21 mouse cellular contexts compared by ENCODE assay signal in genomic region chr6:58660951-58661575, GRCm38 (mm10).
"Had no signal": no experiment of that assay in that cellular context is flagged by ENCODE, and none has a peak within 500 bp of the region (broad histone marks: within the 10 kb centered on the region; RNA-seq: fewer than 3 reads in every experiment).

No protein-coding gene starts in this region.

- H3K4me3 ChIP-seq: layer of hippocampus, adult 2 months; limb, embryonic 10.5 days; limb, embryonic 13.5 days; liver, embryonic 12.5 days; liver, embryonic 15.5 days; lung, embryonic 15.5 days had no signal

- H3K4me1 ChIP-seq: limb, embryonic 10.5 days; limb, embryonic 13.5 days; liver, embryonic 12.5 days; lung, embryonic 15.5 days had no signal

- DNase-seq: kidney, adult 2 months; kidney, postnatal 25 days; layer of hippocampus, adult 9-11 months; liver; lung, adult 18-20 months; lung, postnatal 10 days; midbrain, embryonic 14.5 days; right cerebral cortex, adult 18-20 months; right cerebral cortex, postnatal 14 days; thymus, adult 2 months; thymus, postnatal 14 days; thymus, postnatal 4 days had no signal

- H3K9ac ChIP-seq: limb, embryonic 13.5 days; liver, embryonic 12.5 days; liver, embryonic 15.5 days; lung, embryonic 15.5 days had no signal

- H3K27me3 ChIP-seq: limb, embryonic 13.5 days; liver, embryonic 12.5 days; liver, embryonic 15.5 days; lung, embryonic 15.5 days had no signal

- H3K9me3 ChIP-seq: limb, embryonic 10.5 days; limb, embryonic 13.5 days; liver, embryonic 12.5 days; liver, embryonic 15.5 days; lung, embryonic 15.5 days had no signal

- H3K27ac ChIP-seq: kidney, postnatal 0 days; layer of hippocampus, adult 2 months; limb, embryonic 10.5 days; limb, embryonic 13.5 days; liver, embryonic 12.5 days; liver, embryonic 15.5 days; lung, embryonic 15.5 days; macrophage had no signal

- ATAC-seq: liver, embryonic 12.5 days had no signal

- H3K4me2 ChIP-seq: limb, embryonic 13.5 days; liver, embryonic 12.5 days; liver, embryonic 15.5 days; lung, embryonic 15.5 days; midbrain, embryonic 11.5 days had no signal

- H3K36me3 ChIP-seq: limb, embryonic 13.5 days; lung, embryonic 15.5 days had no signal
